Mouse (Mus musculus) CH12.LX (cell line): ENCODE measurements around the gene Rab13. TPM values are rescaled to one million over a fixed set of nuclear protein-coding genes. Genes with fewer than 3 reads are reported as not detected.

Experiments used
- DNase-seq: peaks from one replicate; pipeline ENCODE4 v3.0.0-alpha.2; 2013; ENCODE audit errors: extremely low read depth
- H3K27ac ChIP-seq: 2 replicates; pipeline ENCODE4 v1.5.1; 2012; ENCODE audit warnings: low read depth, mild to moderate bottlenecking, control low read depth, moderate library complexity; ENCODE audit not compliant: insufficient read depth
- H3K27me3 ChIP-seq: replicated peaks from 2 replicates; pipeline ENCODE3; 2012; ENCODE audit warnings: inconsistent platforms
- H3K36me3 ChIP-seq, 2 experiments: replicated peaks in 1 of 2; 2 replicates each; pipeline versions ENCODE3 to v1.6.1; 2012; ENCODE audit warnings: inconsistent platforms in 1 of 2, low read length in 1 of 2, mild to moderate bottlenecking in 1 of 2, mixed read lengths in 1 of 2, moderate library complexity in 1 of 2; ENCODE audit not compliant: control insufficient read depth in 1 of 2, insufficient read depth in 1 of 2
- H3K4me1 ChIP-seq, 2 experiments: 2 replicates each; pipeline ENCODE4 v1.6.1; 2012; ENCODE audit warnings: inconsistent platforms in 1 of 2, moderate library complexity in 1 of 2; ENCODE audit not compliant: insufficient read depth in 2 of 2, control insufficient read depth in 1 of 2
- H3K4me2 ChIP-seq: 2 replicates; pipeline ENCODE4 v1.6.1; 2012; ENCODE audit warnings: low read depth, mild to moderate bottlenecking, control low read depth; ENCODE audit not compliant: poor library complexity, insufficient read depth, severe bottlenecking
- H3K4me3 ChIP-seq, 3 experiments: fragments of 150-350 bp in 1 of 3; sonication (generic) in 1 of 3; replicated peaks in 1 of 3; 2 replicates each; pipeline versions ENCODE3 to v1.5.1; 2011 to 2012; ENCODE audit warnings: low read depth in 2 of 3, low read length in 2 of 3, mild to moderate bottlenecking in 2 of 3, moderate library complexity in 2 of 3, control low read depth in 1 of 3, improper control_type of control experiment in 1 of 3, inconsistent platforms in 1 of 3, mixed read lengths in 1 of 3; ENCODE audit not compliant: poor library complexity in 1 of 3
- H3K79me2 ChIP-seq: replicated peaks from 2 replicates; pipeline ENCODE4 v1.6.1; 2012; ENCODE audit warnings: mild to moderate bottlenecking, moderate library complexity; ENCODE audit not compliant: control insufficient read depth, poor library complexity, insufficient read depth, severe bottlenecking; ENCODE audit errors: extremely low read depth
- H3K9ac ChIP-seq: 2 replicates; pipeline ENCODE4 v1.6.1; 2012; ENCODE audit warnings: low read depth, mild to moderate bottlenecking, control low read depth, moderate library complexity; ENCODE audit not compliant: insufficient read depth
- H3K9me3 ChIP-seq: replicated peaks from 2 replicates; pipeline ENCODE3; 2012; ENCODE audit warnings: low read length, inconsistent platforms, mixed read lengths
- BHLHE40 ChIP-seq: IDR thresholded peaks from 2 replicates; pipeline ENCODE4 v1.6.1; 2011; ENCODE audit warnings: mild to moderate bottlenecking, low read depth, low read length, improper control_type of control experiment
- CHD1 ChIP-seq: IDR thresholded peaks from 2 replicates; pipeline ENCODE4 v1.6.1; 2012; ENCODE audit warnings: low read depth, low read length, improper control_type of control experiment, inconsistent platforms
- CTCF ChIP-seq, 2 experiments: IDR thresholded peaks in 1 of 2; conservative IDR thresholded peaks in 1 of 2; 2 replicates each; pipeline ENCODE4 v1.5.1; 2011 to 2012; ENCODE audit warnings: low read depth in 2 of 2, low read length in 2 of 2, improper control_type of control experiment in 1 of 2, inconsistent platforms in 1 of 2, mild to moderate bottlenecking in 1 of 2, moderate library complexity in 1 of 2
- ETS1 ChIP-seq: conservative IDR thresholded peaks from 2 replicates; pipeline ENCODE4 v1.6.1; 2012; ENCODE audit warnings: low read depth, mild to moderate bottlenecking, inconsistent platforms, low read length, improper control_type of control experiment, moderate library complexity
- IRF4 ChIP-seq: IDR thresholded peaks from 2 replicates; pipeline ENCODE4 v1.6.1; 2014; ENCODE audit warnings: low read depth, mild to moderate bottlenecking, inconsistent platforms, low read length, improper control_type of control experiment
- JUND ChIP-seq: conservative IDR thresholded peaks from 2 replicates; pipeline ENCODE4 v1.6.1; 2011; ENCODE audit warnings: low read depth, low read length, improper control_type of control experiment
- KAT2A ChIP-seq: IDR thresholded peaks from 2 replicates; pipeline ENCODE4 v1.6.1; 2012; ENCODE audit warnings: low read length, improper control_type of control experiment, inconsistent platforms; ENCODE audit not compliant: insufficient replicate concordance
- MEF2A ChIP-seq: IDR thresholded peaks from 2 replicates; pipeline ENCODE4 v1.6.1; 2014; ENCODE audit warnings: low read depth, mild to moderate bottlenecking, inconsistent platforms, low read length, improper control_type of control experiment, borderline replicate concordance
- MXI1 ChIP-seq: IDR thresholded peaks from 2 replicates; pipeline ENCODE4 v1.6.1; 2011; ENCODE audit warnings: mild to moderate bottlenecking, low read depth, low read length, improper control_type of control experiment
- NELFE ChIP-seq: IDR thresholded peaks from 2 replicates; pipeline ENCODE4 v1.6.1; 2011; ENCODE audit warnings: low read depth, low read length, improper control_type of control experiment
- POLR2A ChIP-seq: IDR thresholded peaks from 2 replicates; pipeline ENCODE4 v1.6.1; 2011; ENCODE audit warnings: low read depth, mild to moderate bottlenecking, improper control_type of control experiment, low read length
- POLR2AphosphoS2 ChIP-seq: IDR thresholded peaks from 2 replicates; pipeline ENCODE4 v1.6.1; 2011; ENCODE audit warnings: low read depth, low read length, improper control_type of control experiment
- RAD21 ChIP-seq: IDR thresholded peaks from 2 replicates; pipeline ENCODE4 v1.6.1; 2011; ENCODE audit warnings: low read depth, mild to moderate bottlenecking, low read length, improper control_type of control experiment, moderate library complexity
- SIN3A ChIP-seq: IDR thresholded peaks from 2 replicates; pipeline ENCODE4 v1.6.1; 2012; ENCODE audit warnings: low read length, improper control_type of control experiment, inconsistent platforms
- SMC3 ChIP-seq: IDR thresholded peaks from 2 replicates; pipeline ENCODE4 v1.6.1; 2011; ENCODE audit warnings: low read depth, low read length, improper control_type of control experiment
- TBP ChIP-seq: conservative IDR thresholded peaks from 2 replicates; pipeline ENCODE4 v1.6.1; 2011; ENCODE audit warnings: low read depth, low read length, improper control_type of control experiment
- TCF12 ChIP-seq: IDR thresholded peaks from 2 replicates; pipeline ENCODE4 v1.6.1; 2014; ENCODE audit warnings: low read depth, mild to moderate bottlenecking, inconsistent platforms, low read length, improper control_type of control experiment
- UBTF ChIP-seq: IDR thresholded peaks from 2 replicates; pipeline ENCODE4 v1.6.1; 2012; ENCODE audit warnings: low read depth, mild to moderate bottlenecking, inconsistent platforms, low read length, improper control_type of control experiment, moderate library complexity
- USF1 ChIP-seq: IDR thresholded peaks from 2 replicates; pipeline ENCODE4 v1.6.1; 2014; ENCODE audit warnings: low read depth, mild to moderate bottlenecking, inconsistent platforms, low read length, improper control_type of control experiment
- ZC3H11A ChIP-seq: IDR thresholded peaks from 2 replicates; pipeline ENCODE4 v1.6.1; 2012; ENCODE audit warnings: low read depth, mild to moderate bottlenecking, inconsistent platforms, low read length, improper control_type of control experiment
- ZKSCAN1 ChIP-seq: IDR thresholded peaks from 2 replicates; pipeline ENCODE4 v1.6.1; 2012; ENCODE audit warnings: low read depth, inconsistent platforms, low read length, improper control_type of control experiment, borderline replicate concordance
- ZMIZ1 ChIP-seq: IDR thresholded peaks from 2 replicates; pipeline ENCODE4 v1.6.1; 2012; ENCODE audit warnings: low read depth, mild to moderate bottlenecking, inconsistent platforms, low read length, improper control_type of control experiment
- ZNF384 ChIP-seq: IDR thresholded peaks from 2 replicates; pipeline ENCODE4 v1.6.1; 2012; ENCODE audit warnings: low read depth, low read length, improper control_type of control experiment, inconsistent platforms
- dilution Hi-C: fragments of 300-500 bp; cut with MboI; formaldehyde crosslinking; loops from 2 replicates; pipeline ENCODE4 v1.14.3; 2020; ENCODE audit warnings: low sequenced_read_pairs; ENCODE audit not compliant: extremely low pct_unique_long_range_greater_than_20kb, extremely low pct_ligation_motif_present
- in situ Hi-C: fragments of 300-500 bp; cut with MboI; formaldehyde crosslinking; loops from 3 replicates; pipeline ENCODE4 v1.14.3; 2019; ENCODE audit warnings: low sequenced_read_pairs, low pct_ligation_motif_present, low pct_unique_long_range_greater_than_20kb, mixed read lengths
- polyA plus RNA-seq: library from polyadenylated mRNA; unstranded; fragments of >175 nt; gene quantifications from 2 replicates; pipeline ENCODE4 v1.2.1, GENCODE M21; 2012; ENCODE audit warnings: low read depth; ENCODE audit not compliant: insufficient read length
- total RNA-seq, 2 experiments: library from RNA; depleted of rRNA; stranded (reverse); fragments of 300-350 nt in 1 of 2; fragments of >200 nt in 1 of 2; gene quantifications; 2 replicates each; pipeline ENCODE4 v1.2.3; 2012 to 2014

Gene Rab13
- total and polyA plus RNA-seq, 3 experiments, result 0.63 to 3.3 TPM; not detected in 1

DNA sequence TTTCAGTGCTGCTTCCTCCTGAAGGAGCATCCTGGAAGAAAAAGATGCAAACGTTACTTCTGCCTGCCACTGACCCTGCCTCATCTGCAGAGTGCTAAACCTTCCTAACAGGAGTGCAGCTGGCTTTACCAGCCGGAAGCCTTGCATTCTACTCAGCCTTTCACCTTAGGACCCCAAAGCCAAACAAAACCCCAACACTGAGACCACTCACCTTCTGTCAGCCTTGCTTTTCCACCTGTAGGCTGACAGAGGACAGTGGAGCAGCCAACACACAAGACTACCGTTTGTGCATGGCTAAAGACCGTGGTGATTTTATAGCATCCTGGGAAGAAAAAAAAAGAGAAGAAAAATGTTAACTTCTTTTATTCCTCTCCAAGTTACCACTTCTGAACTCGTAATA lies 772 bp upstream of the Rab13 start:
- Histone ChIP-seq H3K27me3 (no peaks in the 10 kb centered on the region), H3K9ac (peak overlapping the region; percentile 94), H3K4me2 (peak overlapping the region; percentile 96), H3K9me3 (no peaks in the 10 kb centered on the region), H3K36me3 (peaks cover 36 to 48% of the 10 kb centered on the region in 2 experiments), H3K4me3 (peak overlapping the region; percentile 69 to 96 (median 74)), H3K4me1 (peaks cover 3 to 38% of the 10 kb centered on the region in 2 experiments; a peak in 3 of 4 replicates), H3K27ac (no peak overlapping the region), H3K79me2 (peaks cover 35% of the 10 kb centered on the region)
- in situ Hi-C loops (no loop called here), dilution Hi-C loops (no loop called here)
- DNase-seq, result no peak
- TF ChIP-seq CHD1 (peak; percentile 76; the same call in 1 of the 2 replicates), SIN3A (no peak; the same call in 1 of the 2 replicates), ZMIZ1 (no peak), NELFE (no peak), RAD21 (no peak)

DNA sequence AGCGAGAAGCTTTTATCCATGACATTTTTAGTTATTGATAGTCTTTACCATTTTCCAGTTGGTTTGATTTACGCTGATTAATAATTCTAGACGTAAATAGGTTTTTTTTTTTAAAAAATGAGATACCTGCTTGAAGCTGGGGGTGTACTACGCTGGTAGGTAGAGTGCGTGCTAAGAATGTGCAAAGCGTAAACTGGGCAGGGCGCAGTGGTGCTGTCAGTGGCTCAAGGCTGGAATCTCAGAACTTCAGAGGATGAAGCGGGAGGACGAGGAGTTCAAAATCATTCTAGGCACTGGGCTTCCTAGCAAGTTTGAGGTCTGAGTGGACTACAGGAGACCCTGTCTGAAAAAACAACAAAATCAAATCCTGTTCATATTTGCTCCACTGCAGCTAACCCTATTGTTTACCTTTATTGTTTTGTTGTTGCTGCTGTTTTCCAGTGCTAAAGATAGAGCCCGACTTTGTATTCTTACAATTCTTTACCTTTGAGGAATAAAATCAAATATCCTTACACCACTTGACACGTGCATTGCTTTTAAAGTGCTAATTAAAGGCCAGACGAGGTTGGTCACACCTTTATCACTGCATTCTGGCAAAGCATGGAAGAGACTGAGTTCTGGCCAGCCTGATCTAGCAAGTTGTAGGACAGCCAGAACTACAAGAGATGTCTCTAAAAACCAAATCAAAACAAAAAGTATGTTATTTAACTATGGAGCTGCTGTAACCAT lies 625 bp downstream of the Rab13 start:
- peak overlapping the region; percentile 99 for H3K4me2 ChIP-seq
- peak; percentile 38; the same call in 1 of the 2 replicates for TF ChIP-seq ZNF384
- TF ChIP-seq UBTF, result no peak
- 0 out of 2 replicates have a peak, but pooled peaks have one; percentile 3 for TF ChIP-seq SIN3A
- in situ Hi-C loops (no loop called here), dilution Hi-C loops (no loop called here)
- H3K4me3 ChIP-seq, result peak overlapping the region; percentile 62 to 69 (median 66)
- H3K79me2 ChIP-seq, result peaks cover 35% of the 10 kb centered on the region
- no peaks in the 10 kb centered on the region for H3K9me3 ChIP-seq
- H3K4me1 ChIP-seq, result peaks cover 0 to 28% of the 10 kb centered on the region in 2 experiments; a peak in 2 of 4 replicates
- H3K9ac ChIP-seq, result peak overlapping the region; percentile 75
- DNase-seq, result no peak
- H3K27ac ChIP-seq, result no peak overlapping the region
- H3K27me3 ChIP-seq, result no peaks in the 10 kb centered on the region
- peaks cover 23 to 34% of the 10 kb centered on the region in 2 experiments for H3K36me3 ChIP-seq

DNA sequence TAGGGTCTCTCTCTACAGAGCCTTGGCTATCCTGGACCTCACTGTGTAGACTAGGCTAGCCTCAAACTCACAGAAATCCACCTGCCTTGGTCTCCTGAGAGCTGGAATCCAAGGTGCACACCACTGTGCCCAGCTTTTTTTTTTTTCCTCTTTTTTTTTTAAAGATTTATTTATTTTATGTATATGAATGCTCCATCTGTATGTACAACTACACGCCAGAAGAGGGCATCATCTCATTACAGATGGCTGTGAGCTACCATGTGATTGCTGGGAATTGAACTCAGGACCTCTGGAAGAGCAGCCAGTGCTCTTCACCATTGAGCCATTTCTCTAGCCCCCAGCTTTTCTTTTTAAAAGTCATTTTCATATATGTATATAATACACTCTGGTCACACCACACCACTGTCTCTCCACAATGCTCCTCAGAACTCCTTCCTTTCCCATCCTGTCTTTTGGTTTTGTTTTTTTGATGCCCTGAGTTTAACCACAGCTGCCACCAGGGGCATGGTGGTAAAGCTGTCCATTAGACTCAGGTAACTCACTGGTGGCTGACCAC lies 2.4 kb downstream of the Rab13 start:
- DNase-seq, result no peak
- in situ Hi-C loops, result no loop called here
- TF ChIP-seq USF1 (no peak), POLR2A (no peak), MXI1 (no peak), ZNF384 (peak; percentile 51), CTCF (conservative IDR thresholded peaks at IDR 0.05 in 1 of 2, IDR thresholded peaks at IDR 0.05 in 1 of 2; ENCODE audit: low read depth in 2 of 2, low read length in 2 of 2) (peak in 1 of 2 experiments; percentile 56; a peak in 2 of 4 replicates), MEF2A (no peak), IRF4 (no peak), SMC3 (peak; percentile 41), ETS1 (no peak), NELFE (no peak), TBP (no peak), JUND (no peak), SIN3A (no peak), TCF12 (no peak), ZMIZ1 (no peak), ZKSCAN1 (no peak), KAT2A (no peak), UBTF (no peak), POLR2AphosphoS2 (no peak), ZC3H11A (no peak), BHLHE40 (no peak)

More for the DNA sequence above, 2.4 kb downstream of the Rab13 start:
- Histone ChIP-seq H3K9me3 (no peaks in the 10 kb centered on the region), H3K27ac (no peak overlapping the region), H3K27me3 (no peaks in the 10 kb centered on the region), H3K4me1 (peaks cover 4 to 24% of the 10 kb centered on the region in 2 experiments; a peak in 3 of 4 replicates), H3K4me2 (no peak overlapping the region), H3K36me3 (peaks cover 12 to 19% of the 10 kb centered on the region in 2 experiments), H3K9ac (no peak overlapping the region), H3K4me3 (no peak overlapping the region), H3K79me2 (peaks cover 23% of the 10 kb centered on the region)
- dilution Hi-C loops, result no loop called here
